Mouse (Mus musculus) ovary, adult 10 weeks (tissue): Measurements from ENCODE around the gene Slc35f2. TPM values are rescaled to one million over a fixed set of nuclear protein-coding genes. Genes with fewer than 3 reads are reported as not detected.

ENCODE experiments used
- polyA plus RNA-seq: library from polyadenylated mRNA; stranded (reverse); fragments of 350-450 nt; fragmentation: Illumina TruSeq; extraction: RNeasy Lipid Tissue Mini Kit (QIAGEN cat#74804); gene quantifications from one replicate; pipeline ENCODE4 v1.2.3, GENCODE M21; 2014

Slc35f2 gene
- polyA plus RNA-seq = 8.3 TPM

GRCm38 (mm10) chr9:53771344-53772021 is at the start of gene Slc35f2:
Slc35f2 (plus strand) TSS chr9:53771538.

GRCm38 (mm10) chr9:53849864-53850263 is 78.5 kb downstream of the Slc35f2 start, which contains the start of gene Sln:
Sln (plus strand) TSS chr9:53850164.

Other genes starting within 250 kb of the Slc35f2 start
- 30.1 TPM for gene Atm, start 234.8 kb upstream of the Slc35f2 start, polyA plus RNA-seq
- 62.3 TPM for gene Npat, start 234.5 kb upstream of the Slc35f2 start, polyA plus RNA-seq
- 87.8 TPM for gene Acat1, start 161.2 kb upstream of the Slc35f2 start, polyA plus RNA-seq
- 112 TPM for gene Cul5, start 101.5 kb upstream of the Slc35f2 start, polyA plus RNA-seq
- gene Rab39, start 65.3 kb upstream of the Slc35f2 start, polyA plus RNA-seq = 0.74 TPM
- gene Sln, start 78.6 kb downstream of the Slc35f2 start, polyA plus RNA-seq = not detected
- gene Elmod1, start 203.8 kb downstream of the Slc35f2 start, polyA plus RNA-seq = 7.6 TPM